Mouse (Mus musculus): ENCODE results near the gene Bach2. TPM values are rescaled to one million over a fixed set of nuclear protein-coding genes. Genes with fewer than 3 reads are reported as not detected.

Bach2 gene
- polyA plus RNA-seq, 1 experiment from 2014 or later = 1.1 TPM

DNA sequence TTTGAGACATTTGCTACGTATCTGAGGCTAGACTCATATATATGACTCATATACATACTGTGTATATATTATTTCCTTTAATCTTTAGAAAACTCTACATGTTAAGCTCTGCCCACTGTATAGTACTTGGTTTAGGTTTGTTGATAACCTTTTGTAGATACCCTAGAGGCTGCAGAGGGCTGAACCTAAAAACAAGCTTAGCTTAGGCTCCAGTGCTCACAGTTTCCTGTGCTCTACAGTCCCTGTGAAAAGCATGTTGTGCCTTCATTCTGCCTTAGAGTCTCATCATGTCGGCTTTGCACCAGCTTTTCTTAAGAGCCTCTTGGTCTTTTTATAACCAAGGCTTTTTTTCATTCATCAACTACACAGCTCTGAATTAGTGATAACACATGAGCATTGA, 156.2 kb downstream of the Bach2 start:
- WGBS = 81% methylated on average over 2 of the region's 2 CpGs
- Histone ChIP-seq H3K4me2 (replicated peaks; ENCODE audit: low read depth) (no peak overlapping the region), H3K9me3 (ENCODE audit: control insufficient read depth) (no peaks in the 10 kb centered on the region), H3K27ac (ENCODE audit: low read depth, low read length) (no peak overlapping the region), H3K27me3 (replicated peaks; ENCODE audit: control insufficient read depth, insufficient read depth, low read length) (no peaks in the 10 kb centered on the region), H3K9ac (ENCODE audit: low read depth, low read length) (no peak overlapping the region), H3K36me3 (ENCODE audit: control insufficient read depth, insufficient read depth) (no peaks in the 10 kb centered on the region), H3K4me1 (replicated peaks; ENCODE audit: control insufficient read depth, insufficient read depth, low read length) (no peaks in the 10 kb centered on the region), H3K4me3 (ENCODE audit: low read depth, low read length) (no peak overlapping the region)
- ATAC-seq = no peak
- TF ChIP-seq CTCF (IDR thresholded peaks at IDR 0.05; ENCODE audit: low read depth) = no peak

DNA sequence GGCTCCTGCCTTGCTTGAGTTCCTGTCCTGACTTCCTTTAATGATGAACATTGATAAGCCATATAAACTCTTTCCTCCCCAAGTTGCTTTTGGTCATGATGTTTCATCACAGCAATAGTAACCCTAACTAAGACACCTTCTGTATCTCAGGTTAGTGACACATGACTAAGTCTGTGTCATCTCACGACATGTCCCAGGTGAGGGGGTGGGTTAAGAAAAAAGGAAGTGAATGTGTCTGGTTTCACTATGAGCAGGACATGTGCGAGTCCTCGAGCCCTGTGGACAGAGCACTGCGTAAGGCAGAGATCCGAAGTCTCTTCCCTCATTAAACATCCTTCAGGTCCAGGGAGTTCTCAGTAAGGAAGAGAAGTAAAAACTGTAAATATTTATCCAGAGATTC, 162.9 kb downstream of the Bach2 start:
- ATAC-seq = no peak
- WGBS = 67% methylated on average over 5 of the region's 5 CpGs

DNA sequence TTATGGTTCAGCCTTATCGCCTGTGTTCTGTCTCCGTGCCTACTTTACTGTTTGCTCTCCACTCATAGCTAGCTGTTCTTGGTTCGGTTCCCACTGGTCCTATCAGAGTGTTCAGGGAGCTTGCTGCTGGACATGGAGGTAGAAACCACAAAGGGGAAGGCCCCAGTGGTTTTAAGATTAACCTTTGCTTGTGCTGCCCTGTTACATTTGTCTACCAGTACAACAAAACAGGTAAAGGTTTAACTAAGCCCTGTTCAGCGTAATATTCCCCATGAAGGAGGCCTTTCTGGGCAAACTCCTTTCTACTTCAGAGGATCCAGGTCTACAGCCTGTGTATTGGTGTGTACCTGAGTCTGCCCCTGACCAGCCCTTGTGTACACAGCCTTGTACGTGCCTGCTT, 164.9 kb downstream of the Bach2 start:
- Histone ChIP-seq H3K4me2 (replicated peaks; ENCODE audit: low read depth) (no peak overlapping the region), H3K27ac (ENCODE audit: low read depth, low read length) (no peak overlapping the region), H3K4me1 (replicated peaks; ENCODE audit: control insufficient read depth, insufficient read depth, low read length) (no peaks in the 10 kb centered on the region), H3K4me3 (ENCODE audit: low read depth, low read length) (no peak overlapping the region), H3K27me3 (replicated peaks; ENCODE audit: control insufficient read depth, insufficient read depth, low read length) (no peaks in the 10 kb centered on the region), H3K9me3 (ENCODE audit: control insufficient read depth) (no peaks in the 10 kb centered on the region), H3K36me3 (ENCODE audit: control insufficient read depth, insufficient read depth) (no peaks in the 10 kb centered on the region), H3K9ac (ENCODE audit: low read depth, low read length) (no peak overlapping the region)
- no peak for TF ChIP-seq CTCF (IDR thresholded peaks at IDR 0.05; ENCODE audit: low read depth)
- no peak for ATAC-seq
- 89% methylated on average over 5 of the region's 5 CpGs for WGBS

More for the DNA sequence above, 162.9 kb downstream of the Bach2 start:
- no peak overlapping the region for H3K27ac ChIP-seq (ENCODE audit: low read depth, low read length)
- H3K27me3 ChIP-seq (replicated peaks; ENCODE audit: control insufficient read depth, insufficient read depth, low read length) = no peaks in the 10 kb centered on the region
- no peak overlapping the region for H3K9ac ChIP-seq (ENCODE audit: low read depth, low read length)
- H3K4me3 ChIP-seq (ENCODE audit: low read depth, low read length) = no peak overlapping the region
- no peaks in the 10 kb centered on the region for H3K36me3 ChIP-seq (ENCODE audit: control insufficient read depth, insufficient read depth)
- no peak overlapping the region for H3K4me2 ChIP-seq (replicated peaks; ENCODE audit: low read depth)
- H3K9me3 ChIP-seq (ENCODE audit: control insufficient read depth) = no peaks in the 10 kb centered on the region
- H3K4me1 ChIP-seq (replicated peaks; ENCODE audit: control insufficient read depth, insufficient read depth, low read length) = no peaks in the 10 kb centered on the region
- TF ChIP-seq CTCF (IDR thresholded peaks at IDR 0.05; ENCODE audit: low read depth) = no peak

DNA sequence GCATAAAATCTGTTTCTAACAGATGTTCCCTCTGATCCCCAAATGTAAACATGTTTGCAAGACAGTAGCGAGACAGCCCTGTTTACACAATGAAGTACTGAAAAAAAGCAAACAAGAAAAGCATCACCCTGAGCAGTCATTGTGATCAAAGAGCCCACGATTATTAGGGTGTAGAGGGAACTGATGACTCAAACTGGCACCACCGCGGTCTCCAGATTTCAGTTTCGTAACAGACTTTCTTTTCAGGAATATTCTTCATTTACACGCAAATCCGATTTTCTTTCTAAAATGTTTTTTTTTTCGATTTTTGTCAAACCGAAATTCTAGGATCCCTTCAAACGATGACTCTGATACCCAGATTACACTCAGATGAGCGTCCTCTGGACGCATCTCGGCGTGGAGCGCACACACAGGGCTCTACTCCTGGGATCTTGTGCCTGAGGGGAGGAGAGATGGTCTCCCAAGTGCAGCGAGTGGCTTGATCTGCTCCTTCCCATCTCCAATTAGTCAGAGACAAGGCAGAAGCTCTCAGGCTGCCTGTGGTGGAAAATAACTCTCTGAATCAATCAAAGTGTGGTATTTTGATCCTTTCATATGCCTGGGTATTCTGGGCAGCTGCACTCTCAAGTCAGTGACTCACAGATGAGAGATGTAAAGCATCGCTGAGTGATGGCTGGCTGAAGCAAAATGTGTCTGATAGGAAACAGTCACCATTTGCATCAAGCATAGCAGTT, 166.7 kb downstream of the Bach2 start:
- WGBS = 71% methylated on average over 17 of the region's 17 CpGs
- TF ChIP-seq CTCF (IDR thresholded peaks at IDR 0.05; ENCODE audit: low read depth) = no peak
- H3K4me2 ChIP-seq (replicated peaks; ENCODE audit: low read depth) = no peak overlapping the region

DNA sequence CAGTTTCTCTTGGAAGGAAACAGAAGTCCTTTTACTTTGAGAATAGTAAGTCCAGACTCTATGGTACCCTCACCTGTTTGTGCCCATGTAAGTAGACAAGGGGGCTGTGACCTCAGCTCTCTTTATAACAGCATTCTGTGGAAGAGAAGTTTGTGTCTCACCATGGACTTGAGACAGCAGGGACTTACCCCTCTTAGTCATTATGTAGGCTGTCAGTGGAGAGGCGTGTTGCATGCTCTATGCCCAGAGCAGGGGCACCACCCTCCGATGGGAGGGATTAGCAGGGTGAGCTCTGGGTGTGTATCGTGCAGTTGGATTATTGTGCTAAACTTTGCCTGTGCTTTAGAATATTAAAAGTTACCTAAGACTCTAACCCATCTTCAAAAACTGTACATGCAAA, 167.4 kb downstream of the Bach2 start:
- no peaks in the 10 kb centered on the region for H3K27me3 ChIP-seq (replicated peaks; ENCODE audit: control insufficient read depth, insufficient read depth, low read length)
- H3K36me3 ChIP-seq (ENCODE audit: control insufficient read depth, insufficient read depth) = no peaks in the 10 kb centered on the region
- no peaks in the 10 kb centered on the region for H3K4me1 ChIP-seq (replicated peaks; ENCODE audit: control insufficient read depth, insufficient read depth, low read length)
- H3K9me3 ChIP-seq (ENCODE audit: control insufficient read depth) = no peaks in the 10 kb centered on the region
- no peak overlapping the region for H3K4me3 ChIP-seq (ENCODE audit: low read depth, low read length)
- H3K4me2 ChIP-seq (replicated peaks; ENCODE audit: low read depth) = no peak overlapping the region
- no peak for ATAC-seq
- WGBS = 68% methylated on average over 3 of the region's 3 CpGs
- no peak for TF ChIP-seq CTCF (IDR thresholded peaks at IDR 0.05; ENCODE audit: low read depth)
- no peak overlapping the region for H3K9ac ChIP-seq (ENCODE audit: low read depth, low read length)
- H3K27ac ChIP-seq (ENCODE audit: low read depth, low read length) = no peak overlapping the region

More for the DNA sequence above, 166.7 kb downstream of the Bach2 start:
- Histone ChIP-seq H3K9me3 (ENCODE audit: control insufficient read depth) (no peaks in the 10 kb centered on the region), H3K27me3 (replicated peaks; ENCODE audit: control insufficient read depth, insufficient read depth, low read length) (no peaks in the 10 kb centered on the region), H3K9ac (ENCODE audit: low read depth, low read length) (no peak overlapping the region), H3K4me3 (ENCODE audit: low read depth, low read length) (no peak overlapping the region), H3K36me3 (ENCODE audit: control insufficient read depth, insufficient read depth) (no peaks in the 10 kb centered on the region), H3K27ac (ENCODE audit: low read depth, low read length) (no peak overlapping the region), H3K4me1 (replicated peaks; ENCODE audit: control insufficient read depth, insufficient read depth, low read length) (no peaks in the 10 kb centered on the region)
- no peak for ATAC-seq

DNA sequence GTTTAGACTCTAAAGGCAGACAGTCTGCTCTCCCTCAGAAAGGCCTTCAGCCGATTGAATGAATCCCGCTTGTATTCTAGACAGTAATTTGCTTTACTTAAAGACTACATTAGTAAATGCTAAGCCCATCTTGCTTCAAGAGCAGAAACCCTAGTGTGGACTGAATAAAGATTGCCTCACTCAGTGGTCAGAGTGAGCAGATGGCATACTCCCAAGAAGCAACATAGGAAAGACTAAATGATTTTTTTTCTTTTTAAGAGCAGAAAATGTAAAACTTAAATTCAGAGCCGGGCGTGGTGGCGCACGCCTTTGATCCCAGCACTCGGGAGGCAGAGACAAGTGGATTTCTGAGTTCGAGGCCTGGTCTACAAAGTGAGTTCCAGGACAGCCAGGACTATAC, 169.9 kb downstream of the Bach2 start:
- H3K9ac ChIP-seq (ENCODE audit: low read depth, low read length) = no peak overlapping the region
- WGBS = 92% methylated on average over 8 of the region's 8 CpGs

More for the DNA sequence above, 169.9 kb downstream of the Bach2 start:
- Histone ChIP-seq H3K4me1 (replicated peaks; ENCODE audit: control insufficient read depth, insufficient read depth, low read length) (no peaks in the 10 kb centered on the region), H3K4me3 (ENCODE audit: low read depth, low read length) (no peak overlapping the region), H3K9me3 (ENCODE audit: control insufficient read depth) (no peaks in the 10 kb centered on the region), H3K4me2 (replicated peaks; ENCODE audit: low read depth) (no peak overlapping the region), H3K27ac (ENCODE audit: low read depth, low read length) (no peak overlapping the region), H3K36me3 (ENCODE audit: control insufficient read depth, insufficient read depth) (no peaks in the 10 kb centered on the region), H3K27me3 (replicated peaks; ENCODE audit: control insufficient read depth, insufficient read depth, low read length) (no peaks in the 10 kb centered on the region)
- TF ChIP-seq CTCF (IDR thresholded peaks at IDR 0.05; ENCODE audit: low read depth) = no peak
- no peak for ATAC-seq
